Mouse (Mus musculus): ENCODE results near the gene Misp.

GRCm38 (mm10) chr10:79800508-79800907 lies 20.3 kb upstream of the Misp start:
- TF ChIP-seq POLR2A (IDR thresholded peaks at IDR 0.05; ENCODE audit: borderline replicate concordance, extremely low read depth, insufficient read depth, insufficient read length, poor library complexity, severe bottlenecking): no peak
- TF ChIP-seq CTCF (IDR thresholded peaks at IDR 0.05; ENCODE audit: borderline replicate concordance, extremely low read depth, insufficient read depth, insufficient read length): no peak

Measured in brain, embryonic 14.5 days (tissue).